ENCODE assay signal across 8 mouse cellular contexts in the genomic region with DNA sequence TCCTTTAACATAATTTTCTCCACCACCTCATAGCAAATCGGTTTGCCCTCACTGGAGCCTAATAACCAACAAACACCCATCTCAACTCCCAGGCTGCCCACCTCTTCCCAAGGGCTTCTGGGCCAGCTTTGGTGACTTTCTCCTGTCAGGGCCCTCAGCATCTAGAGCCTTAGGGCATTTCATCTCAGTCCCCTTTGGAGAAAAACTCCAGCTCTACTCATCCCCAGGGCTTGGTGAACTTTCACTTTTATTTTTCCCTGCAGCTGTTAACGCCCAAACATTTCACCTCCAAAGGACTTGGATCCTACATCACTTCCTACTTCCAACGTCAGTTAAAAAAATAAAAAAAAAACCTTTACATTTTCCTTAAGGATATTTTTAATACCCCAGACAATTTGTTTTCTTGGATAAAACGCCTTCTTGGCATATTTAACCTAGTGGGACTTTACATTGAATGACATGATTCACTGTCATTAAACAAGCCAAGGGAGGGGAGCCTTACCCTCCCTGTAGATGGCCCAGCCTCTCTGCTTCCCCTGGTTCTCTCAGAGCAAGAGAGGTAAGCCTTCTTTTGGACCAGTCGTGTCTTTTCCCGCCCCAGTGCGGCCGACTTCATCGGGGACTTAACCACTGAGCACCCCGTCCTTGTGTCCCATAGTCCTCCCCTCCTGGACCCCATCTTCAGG. TPM values are rescaled to one million over a fixed set of nuclear protein-coding genes. Genes with fewer than 3 reads are reported as not detected.
DNase-seq lines count a peak whose midpoint lies in the region; ATAC-seq and TF ChIP-seq lines count a peak whose summit lies in the region.

No protein-coding gene starts in this region.

- H3K27ac ChIP-seq in gastrocnemius, adult 2 months: peak overlapping the region; percentile 97
- H3K27ac ChIP-seq in embryonic facial prominence, embryonic 10.5 days (replicated peaks): peak overlapping the region; percentile 100
- H3K27ac ChIP-seq in hindbrain, embryonic 15.5 days (replicated peaks): peak overlapping the region; percentile 31; the same call in 1 of the 2 replicates
- H3K27ac ChIP-seq in midbrain, embryonic 10.5 days (replicated peaks): peak overlapping the region; percentile 99

- WGBS in embryonic facial prominence, embryonic 10.5 days: 13% methylated on average over 10 of the region's 10 CpGs
- 13% methylated on average over 10 of the region's 10 CpGs for WGBS in hindbrain, embryonic 15.5 days
- 17% methylated on average over 10 of the region's 10 CpGs for WGBS in midbrain, embryonic 10.5 days

- no peak for DNase-seq in gastrocnemius, adult 2 months
- DNase-seq in gastrocnemius, postnatal 36 days: no peak
- DNase-seq in embryonic facial prominence, embryonic 10.5 days (ENCODE audit: low spot score): no peak
- DNase-seq in midbrain, embryonic 10.5 days (ENCODE audit: low spot score): no peak
- no peak for DNase-seq in urinary bladder, postnatal 4 days (ENCODE audit: low spot score in 2 of 2)
- no peak for DNase-seq in thymus, postnatal 25 days
- DNase-seq in testis, postnatal 10 days (ENCODE audit: low spot score): no peak

- ATAC-seq in hindbrain, embryonic 15.5 days (ENCODE audit: low FRiP score, low read depth): no peak

- H3K4me3 ChIP-seq in gastrocnemius, adult 2 months: peak overlapping the region; percentile 96
- peak overlapping the region; percentile 95 for H3K4me3 ChIP-seq in embryonic facial prominence, embryonic 10.5 days
- H3K4me3 ChIP-seq in hindbrain, embryonic 15.5 days: peak overlapping the region; percentile 44
- peak overlapping the region; percentile 91 for H3K4me3 ChIP-seq in midbrain, embryonic 10.5 days

- no peak for TF ChIP-seq CTCF in gastrocnemius, adult 2 months (IDR thresholded peaks at IDR 0.05)

- H3K9me3 ChIP-seq in embryonic facial prominence, embryonic 10.5 days: no peaks in the 10 kb centered on the region
- no peaks in the 10 kb centered on the region for H3K9me3 ChIP-seq in hindbrain, embryonic 15.5 days
- H3K9me3 ChIP-seq in midbrain, embryonic 10.5 days (replicated peaks): no peaks in the 10 kb centered on the region

- H3K36me3 ChIP-seq in embryonic facial prominence, embryonic 10.5 days (replicated peaks): no peaks in the 10 kb centered on the region
- H3K36me3 ChIP-seq in hindbrain, embryonic 15.5 days: no peaks in the 10 kb centered on the region
- no peaks in the 10 kb centered on the region for H3K36me3 ChIP-seq in midbrain, embryonic 10.5 days

- H3K9ac ChIP-seq in hindbrain, embryonic 15.5 days: peak overlapping the region; percentile 34

- intact Hi-C loops in gastrocnemius, adult 2 months (cut with DNase I): loop anchor here (2.0 to 10.0 kb wide), 6 partner anchors 99 to 554 kb away; no protein-coding TSS in a partner anchor
- intact Hi-C loops in gastrocnemius, postnatal 36 days (cut with DNase I): loop anchor here (5.0 to 10.0 kb wide), 4 partner anchors 64 to 151 kb away; no protein-coding TSS in a partner anchor

- H3K4me1 ChIP-seq in embryonic facial prominence, embryonic 10.5 days: peaks cover 44% of the 10 kb centered on the region
- peaks cover 28% of the 10 kb centered on the region for H3K4me1 ChIP-seq in hindbrain, embryonic 15.5 days (replicated peaks)
- peaks cover 45% of the 10 kb centered on the region for H3K4me1 ChIP-seq in midbrain, embryonic 10.5 days

- H3K4me2 ChIP-seq in hindbrain, embryonic 15.5 days: peak overlapping the region; percentile 55

- H3K27me3 ChIP-seq in embryonic facial prominence, embryonic 10.5 days (replicated peaks; ENCODE audit: low read depth, poor library complexity, severe bottlenecking): no peaks in the 10 kb centered on the region
- H3K27me3 ChIP-seq in hindbrain, embryonic 15.5 days: peaks cover 15% of the 10 kb centered on the region
- no peaks in the 10 kb centered on the region for H3K27me3 ChIP-seq in midbrain, embryonic 10.5 days (ENCODE audit: low read depth, poor library complexity, severe bottlenecking)

RNA-seq across cellular contexts. Expression of a gene that starts 0.7 kb away (rescaled TPM):
- 10 to 100 TPM; 10.3 to 11.0 TPM for total RNA-seq in gastrocnemius, adult 2 months (2021)
- 1 to 10 TPM; 6.6 to 9.7 TPM for total RNA-seq in gastrocnemius, postnatal 36 days (2021)
- 94.5 and 111 TPM in 2 replicates for polyA plus RNA-seq in embryonic facial prominence, embryonic 10.5 days (2016; fragmentation: Nextera tagmentation; extraction: Ambion mirVana)
- 31.9 and 97.2 TPM in 2 replicates for polyA plus RNA-seq in hindbrain, embryonic 15.5 days (2015; fragmentation: Nextera tagmentation; extraction: Ambion mirVana)
- 180 and 255 TPM in 2 replicates for polyA plus RNA-seq in midbrain, embryonic 10.5 days (2016; fragmentation: Nextera tagmentation; extraction: Ambion mirVana)

Comparison
In these comparisons a context has a peak if more than half of its experiments do, and no peak if none do; other contexts are left out.
1. H3K27ac ChIP-seq: peak in every context shown above with its lines; median percentile 100 in embryonic facial prominence, embryonic 10.5 days; 99 in midbrain, embryonic 10.5 days; 97 in gastrocnemius, adult 2 months; 31 in hindbrain, embryonic 15.5 days.
2. H3K4me3 ChIP-seq: peak in every context shown above with its lines; median percentile 96 in gastrocnemius, adult 2 months; 95 in embryonic facial prominence, embryonic 10.5 days; 91 in midbrain, embryonic 10.5 days; 44 in hindbrain, embryonic 15.5 days.